Mouse (Mus musculus) hindbrain, embryonic 14.5 days (tissue): ENCODE results near the gene Gata2. TPM values are rescaled to one million over a fixed set of nuclear protein-coding genes. Genes with fewer than 3 reads are reported as not detected.

Experiments
- ATAC-seq: fragments of 200-750 bp; cut with Nextera tagmentation; 2 replicates; pipeline ENCODE4 v1.8.0; 2017; ENCODE audit warnings: moderate number of reproducible peaks, mild to moderate bottlenecking, moderate TSS enrichment, moderate library complexity; ENCODE audit not compliant: low FRiP score
- DNase-seq: peaks from one replicate; pipeline ENCODE4 v3.0.0-alpha.2; 2015; ENCODE audit warnings: low spot score
- H3K27ac ChIP-seq: fragments of 300-500 bp; sonication (generic); 2 replicates; pipeline ENCODE4 v1.5.1; 2014; ENCODE audit warnings: mild to moderate bottlenecking, moderate library complexity
- H3K27me3 ChIP-seq: fragments of 300-500 bp; sonication (generic); 2 replicates; pipeline ENCODE4 v1.6.1; 2014; ENCODE audit warnings: mild to moderate bottlenecking, low read length, mixed read lengths; ENCODE audit not compliant: control insufficient read depth, insufficient read depth
- H3K36me3 ChIP-seq: fragments of 300-500 bp; sonication (generic); replicated peaks from 2 replicates; pipeline ENCODE4 v1.6.1; 2014; ENCODE audit not compliant: control insufficient read depth, insufficient read depth
- H3K4me1 ChIP-seq: fragments of 300-500 bp; sonication (generic); replicated peaks from 2 replicates; pipeline ENCODE4 v1.6.1; 2014; ENCODE audit warnings: antibody characterized with exemption, low read length, mixed read lengths; ENCODE audit not compliant: control insufficient read depth, insufficient read depth
- H3K4me2 ChIP-seq: fragments of 300-500 bp; sonication (generic); replicated peaks from 2 replicates; pipeline ENCODE4 v1.6.1; 2014; ENCODE audit warnings: mild to moderate bottlenecking, moderate library complexity
- H3K4me3 ChIP-seq: fragments of 300-500 bp; sonication (generic); replicated peaks from 2 replicates; pipeline ENCODE4 v1.5.1; 2014; ENCODE audit warnings: mild to moderate bottlenecking, low read length
- H3K9ac ChIP-seq: fragments of 300-500 bp; sonication (generic); 2 replicates; pipeline ENCODE4 v1.6.1; 2014
- H3K9me3 ChIP-seq: fragments of 300-500 bp; sonication (generic); 2 replicates; pipeline ENCODE4 v1.6.1; 2016; ENCODE audit warnings: low read length; ENCODE audit not compliant: control insufficient read depth
- WGBS: fragments of 180-500 bp; shearing (Covaris S2); extraction: QIAGEN DNeasy Blood & Tissue Kit; methylation state at CpG from one replicate; pipeline ENCODE4 v1.1.7; 2014; 5-methylcytosine and 5-hydroxymethylcytosine counted together
- polyA plus RNA-seq: library from polyadenylated mRNA; unstranded; fragments of >200 nt; fragmentation: Nextera tagmentation; extraction: Ambion mirVana; gene quantifications from 2 replicates; pipeline ENCODE4 v1.2.1, GENCODE M21; 2014

Gata2 gene
- polyA plus RNA-seq, 1 experiment from 2014 or later, result 19.2 TPM

GRCm38 (mm10) chr6:88199001-88199717 lies 5.5 kb downstream of the Gata2 start:
- no peaks in the 10 kb centered on the region for H3K36me3 ChIP-seq
- peaks cover 6% of the 10 kb centered on the region; the same call in 1 of the 2 replicates for H3K4me1 ChIP-seq
- DNase-seq (no peak), ATAC-seq (no peak)
- H3K27me3 ChIP-seq, result peaks cover 95% of the 10 kb centered on the region
- no peak overlapping the region for H3K27ac ChIP-seq
- under 1% methylated on average over 39 of the region's 39 CpGs for WGBS
- no peaks in the 10 kb centered on the region for H3K9me3 ChIP-seq
- peak overlapping the region; percentile 45 for H3K9ac ChIP-seq
- peak overlapping the region; percentile 54 for H3K4me2 ChIP-seq
- peak overlapping the region; percentile 31 for H3K4me3 ChIP-seq

GRCm38 (mm10) chr6:88199718-88200692 lies 6.3 kb downstream of the Gata2 start:
- no peak for DNase-seq
- no peak for ATAC-seq
- Histone ChIP-seq H3K27ac (no peak overlapping the region), H3K4me3 (peak overlapping the region; percentile 31), H3K9me3 (no peaks in the 10 kb centered on the region), H3K27me3 (peaks cover 100% of the 10 kb centered on the region), H3K4me2 (peak overlapping the region; percentile 54), H3K36me3 (no peaks in the 10 kb centered on the region), H3K4me1 (0 out of 2 replicates have a peak, but pooled peaks cover 5% of the 10 kb centered on the region), H3K9ac (no peak overlapping the region)
- WGBS, result 3% methylated on average over 50 of the region's 50 CpGs

GRCm38 (mm10) chr6:88200693-88201609 lies 7.3 kb downstream of the Gata2 start:
- Histone ChIP-seq H3K27ac (no peak overlapping the region), H3K4me3 (peak overlapping the region; percentile 31; the same call in 1 of the 2 replicates), H3K9me3 (no peaks in the 10 kb centered on the region), H3K4me2 (peak overlapping the region; percentile 54), H3K9ac (no peak overlapping the region), H3K27me3 (peaks cover 100% of the 10 kb centered on the region), H3K4me1 (0 out of 2 replicates have a peak, but pooled peaks cover 5% of the 10 kb centered on the region), H3K36me3 (no peaks in the 10 kb centered on the region)
- ATAC-seq, result no peak
- 5% methylated on average over 20 of the region's 20 CpGs for WGBS
- no peak for DNase-seq

GRCm38 (mm10) chr6:88201926-88202700 lies 8.4 kb downstream of the Gata2 start:
- no peak overlapping the region; the same call in 1 of the 2 replicates for H3K4me3 ChIP-seq
- DNase-seq (no peak), ATAC-seq (no peak)
- 0 out of 2 replicates have a peak, but pooled peaks cover under 1% of the 10 kb centered on the region for H3K4me1 ChIP-seq
- no peak overlapping the region for H3K9ac ChIP-seq
- peaks cover 100% of the 10 kb centered on the region for H3K27me3 ChIP-seq
- no peaks in the 10 kb centered on the region for H3K9me3 ChIP-seq
- WGBS, result 6% methylated on average over 15 of the region's 15 CpGs
- H3K27ac ChIP-seq, result no peak overlapping the region
- peak overlapping the region; percentile 6; the same call in 1 of the 2 replicates for H3K4me2 ChIP-seq
- no peaks in the 10 kb centered on the region for H3K36me3 ChIP-seq

DNA sequence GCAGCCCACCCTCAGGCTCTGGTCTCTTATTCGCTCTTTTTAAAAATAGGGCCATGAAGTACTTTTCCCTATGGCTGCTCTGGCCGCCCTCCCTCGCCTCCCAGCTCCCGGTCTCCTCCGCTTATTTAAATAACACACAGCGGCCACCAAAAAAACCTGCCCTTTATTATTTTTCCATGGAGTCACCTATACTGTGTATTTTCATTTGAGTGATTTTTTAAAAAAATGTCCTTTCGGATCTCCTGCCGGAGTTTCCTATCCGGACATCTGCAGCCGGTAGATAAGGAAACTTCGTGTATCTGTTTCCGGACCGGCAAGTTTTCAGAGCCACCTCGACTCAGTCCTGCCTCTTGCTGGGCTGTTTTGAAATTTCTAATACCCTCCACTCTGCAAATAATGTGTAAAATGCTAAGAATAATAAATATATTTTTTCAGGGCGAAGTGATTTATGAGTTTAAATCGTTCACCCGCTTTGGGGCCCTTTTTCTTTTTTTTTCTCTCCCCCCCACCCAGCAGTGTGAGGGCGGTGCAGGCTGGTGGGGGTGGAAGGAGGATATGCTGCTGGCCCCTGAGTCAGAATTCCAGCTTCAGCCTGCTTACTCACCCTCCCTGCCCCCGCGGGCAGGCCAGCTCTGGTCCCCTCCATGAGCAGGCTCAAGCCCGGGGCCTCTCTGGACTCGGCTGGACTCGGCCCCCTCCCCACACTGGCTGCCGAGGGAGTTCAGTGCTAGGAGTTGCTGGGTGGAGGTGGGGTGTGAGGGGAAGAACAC lies 9.4 kb downstream of the Gata2 start:
- no peak overlapping the region for H3K4me3 ChIP-seq
- DNase-seq (peak; percentile 30), ATAC-seq (no peak)
- H3K9ac ChIP-seq, result no peak overlapping the region
- 3% methylated on average over 24 of the region's 24 CpGs for WGBS
- H3K4me1 ChIP-seq, result no peaks in the 10 kb centered on the region
- H3K9me3 ChIP-seq, result no peaks in the 10 kb centered on the region
- H3K36me3 ChIP-seq, result no peaks in the 10 kb centered on the region
- peaks cover 100% of the 10 kb centered on the region for H3K27me3 ChIP-seq
- no peak overlapping the region for H3K27ac ChIP-seq
- no peak overlapping the region for H3K4me2 ChIP-seq

GRCm38 (mm10) chr6:88203791-88204405 lies 10.2 kb downstream of the Gata2 start:
- H3K4me2 ChIP-seq, result no peak overlapping the region
- DNase-seq (no peak), ATAC-seq (no peak)
- no peak overlapping the region for H3K4me3 ChIP-seq
- 5% methylated on average over 10 of the region's 10 CpGs for WGBS
- H3K9ac ChIP-seq, result no peak overlapping the region
- H3K36me3 ChIP-seq, result no peaks in the 10 kb centered on the region
- H3K27me3 ChIP-seq, result peaks cover 100% of the 10 kb centered on the region
- H3K27ac ChIP-seq, result no peak overlapping the region
- no peaks in the 10 kb centered on the region for H3K4me1 ChIP-seq
- H3K9me3 ChIP-seq, result no peaks in the 10 kb centered on the region

GRCm38 (mm10) chr6:88204531-88205385 lies 11.1 kb downstream of the Gata2 start:
- no peak overlapping the region for H3K9ac ChIP-seq
- H3K9me3 ChIP-seq, result no peaks in the 10 kb centered on the region
- no peak overlapping the region for H3K27ac ChIP-seq
- no peaks in the 10 kb centered on the region for H3K4me1 ChIP-seq
- no peak for ATAC-seq
- DNase-seq, result no peak
- H3K36me3 ChIP-seq, result no peaks in the 10 kb centered on the region
- 5% methylated on average over 25 of the region's 25 CpGs for WGBS
- H3K27me3 ChIP-seq, result peaks cover 91% of the 10 kb centered on the region
- H3K4me2 ChIP-seq, result no peak overlapping the region
- H3K4me3 ChIP-seq, result no peak overlapping the region
